Mouse (Mus musculus): ENCODE results near the gene Gapt.

Gene Gapt

GRCm38 (mm10) chr13:110346707-110347106 lies 10.3 kb downstream of the Gapt start:
- no peak for DNase-seq (ENCODE audit: low spot score)

- no peak for DNase-seq (ENCODE audit: low spot score)
Observed at GRCm38 (mm10) chr13:110342602-110343001, 14.4 kb downstream of the Gapt start.

- DNase-seq (ENCODE audit: low spot score) = no peak
Observed at GRCm38 (mm10) chr13:110332958-110333597, 23.9 kb downstream of the Gapt start.

- DNase-seq (ENCODE audit: low spot score) = no peak
Observed at GRCm38 (mm10) chr13:110318746-110319145, 38.3 kb downstream of the Gapt start.

GRCm38 (mm10) chr13:110307188-110307587 lies 49.8 kb downstream of the Gapt start:
- DNase-seq (ENCODE audit: low spot score) = no peak

Data from left cerebral cortex, adult 11 months (tissue).